In genomic region chr16:64771431-64771818, GRCm38 (mm10) we compare ENCODE assay signal across 8 mouse cellular contexts. TPM values are rescaled to one million over a fixed set of nuclear protein-coding genes. Genes with fewer than 3 reads are reported as not detected.
DNase-seq lines count a peak whose midpoint lies in the region; ATAC-seq and TF ChIP-seq lines count a peak whose summit lies in the region.

No protein-coding gene starts in this region.

- H3ac ChIP-seq in myocyte (ENCODE audit: control insufficient read depth, insufficient read length) = no peak overlapping the region

- no peaks in the 10 kb centered on the region for H3K27me3 ChIP-seq in kidney, postnatal 0 days (ENCODE audit: insufficient read depth, low read length)
- no peaks in the 10 kb centered on the region for H3K27me3 ChIP-seq in hindbrain, embryonic 16.5 days (replicated peaks; ENCODE audit: control insufficient read depth, insufficient read depth, low read length)
- no peaks in the 10 kb centered on the region for H3K27me3 ChIP-seq in myocyte (ENCODE audit: control insufficient read depth, insufficient read depth, insufficient read length)

- H3K9ac ChIP-seq in kidney, postnatal 0 days (ENCODE audit: low read depth, low read length) = no peak overlapping the region
- H3K9ac ChIP-seq in hindbrain, embryonic 16.5 days (ENCODE audit: low read depth, low read length) = no peak overlapping the region

- ATAC-seq in kidney, postnatal 0 days (replicated peaks; ENCODE audit: low FRiP score, low read depth) = no peak
- ATAC-seq in hindbrain, embryonic 16.5 days = no peak; the same call in 1 of the 2 replicates

- H3K36me3 ChIP-seq in kidney, postnatal 0 days (ENCODE audit: insufficient read depth, low read length) = 0 out of 2 replicates have a peak, but pooled peaks cover 3% of the 10 kb centered on the region
- H3K36me3 ChIP-seq in hindbrain, embryonic 16.5 days (ENCODE audit: control insufficient read depth, insufficient read depth, low read length) = no peaks in the 10 kb centered on the region
- peaks cover under 1% of the 10 kb centered on the region for H3K36me3 ChIP-seq in myocyte (ENCODE audit: control insufficient read depth, insufficient read depth)

- H3K4me3 ChIP-seq in kidney, postnatal 0 days (replicated peaks; ENCODE audit: low read depth, low read length) = peak overlapping the region; percentile 88
- H3K4me3 ChIP-seq in hindbrain, embryonic 16.5 days (ENCODE audit: low read length) = peak overlapping the region; percentile 93
- peak overlapping the region; percentile 59 for H3K4me3 ChIP-seq in myocyte

- peaks cover 29% of the 10 kb centered on the region for H3K79me2 ChIP-seq in myocyte (ENCODE audit: control insufficient read depth, insufficient read depth)

- no peak for DNase-seq in kidney, postnatal 0 days (ENCODE audit: low spot score)
- no peak for DNase-seq in kidney, adult 18-20 months
- peak; percentile 33 for DNase-seq in cerebellum, adult 9-11 months
- DNase-seq in frontal cortex, postnatal 36 days (ENCODE audit: low spot score in 2 of 2) = no peak
- DNase-seq in kidney, postnatal 14 days = no peak
- DNase-seq in left cerebral cortex, adult 11 months (ENCODE audit: low spot score) = no peak

- peak overlapping the region; percentile 87; the same call in 1 of the 2 replicates for H3K27ac ChIP-seq in kidney, postnatal 0 days
- peak overlapping the region; percentile 87 for H3K27ac ChIP-seq in hindbrain, embryonic 16.5 days (ENCODE audit: low read depth, low read length)

- TF ChIP-seq CTCF in kidney, postnatal 0 days (IDR thresholded peaks at IDR 0.05; ENCODE audit: low read depth) = no peak

- H3K4me2 ChIP-seq in kidney, postnatal 0 days (ENCODE audit: low read length) = peak overlapping the region; percentile 65
- peak overlapping the region; percentile 55 for H3K4me2 ChIP-seq in hindbrain, embryonic 16.5 days (ENCODE audit: low read length)
- H3K4me2 ChIP-seq in myocyte (ENCODE audit: low read depth) = peak overlapping the region; percentile 70

- no peaks in the 10 kb centered on the region for H3K4me1 ChIP-seq in kidney, postnatal 0 days (replicated peaks; ENCODE audit: insufficient read depth, low read length)
- peaks cover 7% of the 10 kb centered on the region for H3K4me1 ChIP-seq in hindbrain, embryonic 16.5 days (ENCODE audit: control insufficient read depth, insufficient read depth, low read depth, low read length)

- no peaks in the 10 kb centered on the region for H3K9me3 ChIP-seq in kidney, postnatal 0 days (replicated peaks; ENCODE audit: low read length)
- no peaks in the 10 kb centered on the region for H3K9me3 ChIP-seq in hindbrain, embryonic 16.5 days (ENCODE audit: control insufficient read depth, low read length)

- TF ChIP-seq POLR2A in myocyte (IDR thresholded peaks at IDR 0.05; ENCODE audit: insufficient read length, low read depth) = no peak

- WGBS in kidney, postnatal 0 days = 89% methylated on average over 2 of the region's 2 CpGs
- 74% methylated on average over 2 of the region's 2 CpGs for WGBS in hindbrain, embryonic 16.5 days

TF ChIP-seq in myocyte, 11 proteins besides CTCF, POLR2A, EP300 and RAD21:
- TF ChIP-seq SRF (IDR thresholded peaks at IDR 0.05; ENCODE audit: control insufficient read depth, insufficient read length, low read depth) = no peak

RNA-seq across cellular contexts. Expression of gene 4930453N24Rik, which starts 0.5 kb away (rescaled TPM):
- 24.7 and 26.5 TPM in 2 replicates for polyA plus RNA-seq in kidney, postnatal 0 days (2015; fragmentation: Nextera tagmentation; extraction: Ambion mirVana)
- 14.0 and 14.8 TPM in 2 replicates for polyA plus RNA-seq in hindbrain, embryonic 16.5 days (2015; fragmentation: Nextera tagmentation; extraction: Ambion mirVana)
- polyA plus RNA-seq in myocyte (2012; fragmentation: generic; extraction: Trizol) = 16.3 TPM
